Mouse (Mus musculus) lung, embryonic 14.5 days (tissue): ENCODE measurements around the gene Setd1b. TPM values are rescaled to one million over a fixed set of nuclear protein-coding genes. Genes with fewer than 3 reads are reported as not detected.
A peak's percentile ranks its signal among the peaks of the same experiment; 100 is the strongest.

Experiments
- ATAC-seq: fragments of 200-750 bp; cut with Nextera tagmentation; 2 replicates; pipeline ENCODE4 v1.8.0; 2017; ENCODE audit warnings: mild to moderate bottlenecking, moderate TSS enrichment, moderate library complexity; ENCODE audit not compliant: insufficient read depth
- DNase-seq: peaks from one replicate; pipeline ENCODE4 v3.0.0-alpha.2; 2015
- H3K27ac ChIP-seq: fragments of 300-500 bp; sonication (generic); 2 replicates; pipeline ENCODE4 v1.5.1; 2014; ENCODE audit warnings: low read depth, mild to moderate bottlenecking, moderate library complexity
- H3K27me3 ChIP-seq: fragments of 300-500 bp; sonication (generic); 2 replicates; pipeline ENCODE4 v1.6.1; 2014; ENCODE audit warnings: low read length, control low read depth; ENCODE audit not compliant: insufficient read depth
- H3K36me3 ChIP-seq: fragments of 300-500 bp; sonication (generic); 2 replicates; pipeline ENCODE4 v1.6.1; 2014; ENCODE audit warnings: control low read depth; ENCODE audit not compliant: insufficient read depth
- H3K4me1 ChIP-seq: fragments of 300-500 bp; sonication (generic); 2 replicates; pipeline ENCODE4 v1.6.1; 2014; ENCODE audit warnings: antibody characterized with exemption, control low read depth; ENCODE audit not compliant: insufficient read depth
- H3K4me2 ChIP-seq: fragments of 300-500 bp; sonication (generic); 2 replicates; pipeline ENCODE4 v1.6.1; 2014; ENCODE audit warnings: mild to moderate bottlenecking
- H3K4me3 ChIP-seq: fragments of 300-500 bp; sonication (generic); 2 replicates; pipeline ENCODE4 v1.5.1; 2014; ENCODE audit warnings: low read depth, low read length
- H3K9ac ChIP-seq: fragments of 300-500 bp; sonication (generic); 2 replicates; pipeline ENCODE4 v1.6.1; 2014
- H3K9me3 ChIP-seq: fragments of 300-500 bp; sonication (generic); 2 replicates; pipeline ENCODE4 v1.6.1; 2016; ENCODE audit warnings: low read depth, low read length, control low read depth
- CTCF ChIP-seq: IDR thresholded peaks from 2 replicates; pipeline ENCODE4 v1.5.1; 2016; ENCODE audit warnings: antibody characterized with exemption, low read depth
- WGBS: fragments of 180-500 bp; shearing (Covaris S2); extraction: QIAGEN DNeasy Blood & Tissue Kit; methylation state at CpG from one replicate; pipeline ENCODE4 v1.1.7; 2014; 5-methylcytosine and 5-hydroxymethylcytosine counted together
- polyA plus RNA-seq: library from polyadenylated mRNA; unstranded; fragments of >200 nt; fragmentation: Nextera tagmentation; extraction: Ambion mirVana; gene quantifications from 2 replicates; pipeline ENCODE4 v1.2.1, GENCODE M21; 2014

Setd1b gene
- polyA plus RNA-seq, 1 experiment from 2014 or later: 12.1 TPM

- Histone ChIP-seq H3K27me3 (no peaks in the 10 kb centered on the region), H3K36me3 (no peaks in the 10 kb centered on the region), H3K9ac (no peak overlapping the region), H3K9me3 (no peaks in the 10 kb centered on the region), H3K4me2 (no peak overlapping the region), H3K4me3 (no peak overlapping the region), H3K27ac (no peak overlapping the region), H3K4me1 (no peaks in the 10 kb centered on the region)
- DNase-seq (no peak), ATAC-seq (no peak)
- no peak for TF ChIP-seq CTCF
- 54% methylated on average over 8 of the region's 8 CpGs for WGBS
Observed at GRCm38 (mm10) chr5:123103556-123103955, 38.4 kb upstream of the Setd1b start.

- no peak overlapping the region for H3K4me2 ChIP-seq
- H3K9ac ChIP-seq: no peak overlapping the region
- no peaks in the 10 kb centered on the region for H3K36me3 ChIP-seq
- ATAC-seq: no peak
- TF ChIP-seq CTCF: no peak
- no peaks in the 10 kb centered on the region for H3K9me3 ChIP-seq
- no peak overlapping the region for H3K27ac ChIP-seq
- no peak overlapping the region for H3K4me3 ChIP-seq
- WGBS: 72% methylated on average over 6 of the region's 6 CpGs
- peak; percentile 18 for DNase-seq
- H3K4me1 ChIP-seq: no peaks in the 10 kb centered on the region
- no peaks in the 10 kb centered on the region for H3K27me3 ChIP-seq
Observed at GRCm38 (mm10) chr5:123104769-123105168, 37.2 kb upstream of the Setd1b start.

DNA sequence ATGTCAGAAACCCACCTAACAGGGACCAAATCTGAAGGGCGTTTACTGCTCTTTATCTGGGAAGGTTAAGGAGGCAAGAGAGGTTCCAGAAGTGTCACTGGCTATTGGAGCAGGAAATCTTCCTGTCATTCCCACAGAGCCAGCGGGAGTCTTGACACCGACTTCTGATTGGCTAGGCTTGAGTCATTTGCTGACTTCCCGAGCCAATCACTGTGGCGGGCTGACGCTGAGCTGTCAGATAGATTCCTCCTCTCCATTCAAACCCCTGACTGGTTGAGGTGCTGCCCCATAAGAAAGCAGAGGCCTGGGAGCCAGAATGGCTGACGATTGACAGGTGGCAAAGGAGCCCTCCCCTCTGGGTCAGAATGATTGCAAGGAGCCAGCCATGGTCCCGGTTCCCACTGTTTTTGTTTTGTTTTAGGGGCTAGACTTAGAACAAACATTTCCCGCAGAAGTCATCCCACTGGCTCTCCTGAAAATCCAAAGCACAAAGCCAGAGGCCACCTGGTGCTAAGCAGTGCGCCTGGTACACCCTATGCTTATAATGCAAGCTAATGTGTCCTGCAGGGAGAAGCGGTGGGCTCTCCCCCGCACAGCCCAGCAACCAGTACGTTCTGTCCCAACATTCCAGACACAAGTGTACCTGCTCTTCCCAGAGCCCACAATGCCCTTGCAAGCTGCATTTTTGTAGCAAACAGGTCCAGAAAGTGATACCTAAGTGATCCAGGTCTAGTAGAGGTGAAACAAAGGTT is 32.4 kb upstream of the Setd1b start:
- H3K9me3 ChIP-seq: no peaks in the 10 kb centered on the region
- H3K4me3 ChIP-seq: no peak overlapping the region
- no peaks in the 10 kb centered on the region for H3K27me3 ChIP-seq
- no peaks in the 10 kb centered on the region; the same call in 1 of the 2 replicates for H3K36me3 ChIP-seq
- H3K9ac ChIP-seq: no peak overlapping the region
- ATAC-seq: peak; percentile 78
- DNase-seq: peak; percentile 68
- peak overlapping the region; percentile 18 for H3K4me2 ChIP-seq
- 31% methylated on average over 13 of the region's 13 CpGs for WGBS
- H3K27ac ChIP-seq: no peak overlapping the region
- TF ChIP-seq CTCF: no peak
- H3K4me1 ChIP-seq: 0 out of 2 replicates have a peak, but pooled peaks cover 3% of the 10 kb centered on the region

GRCm38 (mm10) chr5:123110296-123110721 is 31.7 kb upstream of the Setd1b start:
- Histone ChIP-seq H3K9me3 (no peaks in the 10 kb centered on the region), H3K27me3 (no peaks in the 10 kb centered on the region), H3K4me1 (0 out of 2 replicates have a peak, but pooled peaks cover 3% of the 10 kb centered on the region), H3K9ac (no peak overlapping the region), H3K27ac (no peak overlapping the region), H3K36me3 (no peaks in the 10 kb centered on the region; the same call in 1 of the 2 replicates), H3K4me3 (no peak overlapping the region), H3K4me2 (no peak overlapping the region)
- no peak for TF ChIP-seq CTCF
- WGBS: 72% methylated on average over 13 of the region's 13 CpGs
- no peak for ATAC-seq
- DNase-seq: peak; percentile 59

DNA sequence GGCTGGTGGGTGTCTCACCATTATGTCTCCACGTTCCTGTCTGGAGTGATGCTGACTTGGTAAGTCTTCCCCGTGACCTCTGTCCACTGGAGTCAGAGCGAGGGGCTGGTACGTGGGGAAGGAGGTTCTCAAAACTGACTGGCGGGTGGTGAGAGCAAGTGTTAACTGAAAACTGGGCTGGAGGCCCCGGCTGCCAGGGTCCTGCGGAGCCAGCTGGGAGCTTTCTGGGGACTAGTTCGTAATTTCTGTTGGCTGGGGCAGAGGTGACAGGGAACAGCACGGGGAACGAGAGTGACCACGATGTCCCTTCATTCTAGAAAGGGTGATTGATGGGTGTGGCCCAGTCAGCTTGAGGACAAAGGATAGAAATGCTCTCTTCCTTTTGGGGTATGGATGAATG is 27.9 kb upstream of the Setd1b start:
- Histone ChIP-seq H3K9ac (no peak overlapping the region), H3K4me1 (0 out of 2 replicates have a peak, but pooled peaks cover 3% of the 10 kb centered on the region), H3K4me3 (no peak overlapping the region), H3K9me3 (no peaks in the 10 kb centered on the region), H3K27ac (no peak overlapping the region), H3K36me3 (no peaks in the 10 kb centered on the region; the same call in 1 of the 2 replicates), H3K4me2 (no peak overlapping the region), H3K27me3 (no peaks in the 10 kb centered on the region)
- ATAC-seq: no peak
- no peak for TF ChIP-seq CTCF
- DNase-seq: peak; percentile 26
- 40% methylated on average over 11 of the region's 11 CpGs for WGBS

DNA sequence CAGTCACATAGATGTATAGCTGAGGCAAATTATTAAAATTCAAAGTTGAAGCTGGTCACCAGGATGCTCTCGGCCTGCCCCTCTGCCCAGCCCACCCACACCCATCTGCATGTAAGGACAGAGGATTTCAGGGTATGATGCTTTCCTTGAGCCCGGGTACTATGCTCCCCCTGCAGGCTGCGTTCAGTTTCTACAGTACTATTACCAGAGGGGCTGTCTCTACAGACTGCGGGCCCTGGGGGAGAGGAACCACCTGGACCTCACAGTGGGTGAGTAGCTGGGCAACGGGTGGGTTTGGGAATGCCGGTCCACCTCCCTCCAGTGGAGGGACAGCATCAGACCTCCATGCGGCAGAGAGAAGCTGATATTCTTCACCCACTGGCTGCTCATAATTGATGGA is 27.1 kb upstream of the Setd1b start:
- no peaks in the 10 kb centered on the region; the same call in 1 of the 2 replicates for H3K36me3 ChIP-seq
- peak; percentile 68 for TF ChIP-seq CTCF
- 36% methylated on average over 7 of the region's 7 CpGs for WGBS
- no peaks in the 10 kb centered on the region for H3K9me3 ChIP-seq
- 0 out of 2 replicates have a peak, but pooled peaks cover 3% of the 10 kb centered on the region for H3K4me1 ChIP-seq
- no peaks in the 10 kb centered on the region for H3K27me3 ChIP-seq
- no peak overlapping the region for H3K27ac ChIP-seq
- no peak overlapping the region for H3K4me2 ChIP-seq
- ATAC-seq: peak; percentile 28; the same call in 1 of the 2 replicates
- no peak overlapping the region for H3K4me3 ChIP-seq
- DNase-seq: peak; percentile 66
- no peak overlapping the region for H3K9ac ChIP-seq

GRCm38 (mm10) chr5:123116080-123116479 is 25.9 kb upstream of the Setd1b start:
- Histone ChIP-seq H3K9ac (no peak overlapping the region), H3K27me3 (no peaks in the 10 kb centered on the region), H3K36me3 (no peaks in the 10 kb centered on the region; the same call in 1 of the 2 replicates), H3K27ac (no peak overlapping the region), H3K4me1 (no peaks in the 10 kb centered on the region), H3K9me3 (no peaks in the 10 kb centered on the region), H3K4me3 (no peak overlapping the region), H3K4me2 (0 out of 2 replicates have a peak overlapping the region, but pooled peaks have one; percentile 20)
- WGBS: 55% methylated on average over 8 of the region's 8 CpGs
- TF ChIP-seq CTCF: no peak
- ATAC-seq: peak; percentile 36; the same call in 1 of the 2 replicates
- DNase-seq: peak; percentile 45
